Mouse (Mus musculus) pancreas, adult 10 weeks (tissue): ENCODE data around the gene Otof. TPM values are rescaled to one million over a fixed set of nuclear protein-coding genes. Genes with fewer than 3 reads are reported as not detected.

Source experiments
- polyA plus RNA-seq: library from polyadenylated mRNA; stranded (reverse); fragments of 350-450 nt; fragmentation: Illumina TruSeq; extraction: RNeasy Lipid Tissue Mini Kit (QIAGEN cat#74804); gene quantifications from one replicate; pipeline ENCODE4 v1.2.3, GENCODE M21; 2015; ENCODE audit warnings: low read depth, low replicate concordance; ENCODE audit not compliant: insufficient read depth

The Otof gene
- 0.17 TPM for polyA plus RNA-seq

GRCm38 (mm10) chr5:30461821-30462220 is at the start of gene Otof:
Gene Otof, minus strand, starts transcription at chr5:30461932.

GRCm38 (mm10) chr5:30465861-30466260 is 4.1 kb upstream of the Otof start, which contains the start of gene 1700001C02Rik:
Gene 1700001C02Rik, plus strand, starts transcription at chr5:30466047.

Other genes starting within 250 kb of the Otof start
- gene Selenoi, start 229.4 kb downstream of the Otof start, polyA plus RNA-seq, result 4.2 TPM
- 0.76 TPM for gene Drc1, start 180.5 kb downstream of the Otof start, polyA plus RNA-seq
- gene 1700001C02Rik, start 4.1 kb upstream of the Otof start, polyA plus RNA-seq, result not detected
- gene Cib4, start 83.9 kb upstream of the Otof start, polyA plus RNA-seq, result not detected
- gene Kcnk3, start 126.2 kb upstream of the Otof start, polyA plus RNA-seq, result 1.2 TPM
- gene Slc35f6, start 186.0 kb upstream of the Otof start, polyA plus RNA-seq, result 4.7 TPM
- gene Cenpa, start 204.8 kb upstream of the Otof start, polyA plus RNA-seq, result 2.0 TPM
- gene Dpysl5, start 249.6 kb upstream of the Otof start, polyA plus RNA-seq, result 0.70 TPM